Mouse (Mus musculus) gastrocnemius, postnatal 36 days (tissue): Measurements from ENCODE around the gene Gm26897. TPM values are rescaled to one million over a fixed set of nuclear protein-coding genes. Genes with fewer than 3 reads are reported as not detected.

ENCODE experiments used
- DNase-seq, 2 experiments: peaks; one replicate each; pipeline ENCODE4 v3.0.0; 2022
- intact Hi-C: fragments of 180-260 bp; cut with DNase I; formaldehyde crosslinking; loops from one replicate; pipeline ENCODE4 v1.15.1; 2025
- long read RNA-seq, 2 experiments: library from polyadenylated mRNA; stranded (forward); transcript quantifications; one replicate each; pipeline ENCODE4 v2.0.0; 2021
- total RNA-seq, 2 experiments: library from RNA; stranded (reverse); gene quantifications; 2 replicates each; pipeline ENCODE4 v1.2.3; 2021

Gene Gm26897
- not detected for total RNA-seq
- long read RNA-seq, experiment 1: 0 reads
- long read RNA-seq, experiment 2: 0 reads

GRCm38 (mm10) chr5:111733851-111734250, at the start of gene Gm26897:
Gene Gm26897, plus strand, starts transcription at chr5:111733924.
- intact Hi-C loops: no loop called here
- no peak for DNase-seq

- DNase-seq: no peak
- intact Hi-C loops: loop anchor here (10.0 kb wide), 1 partner anchor 467 kb away; no protein-coding TSS in a partner anchor
These were observed 46.4 kb upstream of the Gm26897 start for GRCm38 (mm10) chr5:111687370-111687769.

GRCm38 (mm10) chr5:111688584-111688983, 45.1 kb upstream of the Gm26897 start:
- intact Hi-C loops: loop anchor here (10.0 kb wide), 1 partner anchor 466 kb away; no protein-coding TSS in a partner anchor
- no peak for DNase-seq

GRCm38 (mm10) chr5:111697996-111698395, 35.7 kb upstream of the Gm26897 start:
- no peak for DNase-seq
- intact Hi-C loops: no loop called here

- intact Hi-C loops: no loop called here
- DNase-seq: no peak
These were observed 33.9 kb upstream of the Gm26897 start for GRCm38 (mm10) chr5:111699711-111700303.

- intact Hi-C loops: no loop called here
- DNase-seq: no peak
These were observed 31.9 kb upstream of the Gm26897 start for GRCm38 (mm10) chr5:111701634-111702329.

- intact Hi-C loops: no loop called here
- no peak for DNase-seq
These were observed 30.1 kb upstream of the Gm26897 start for GRCm38 (mm10) chr5:111703586-111703985.

GRCm38 (mm10) chr5:111704326-111704725, 29.4 kb upstream of the Gm26897 start:
- DNase-seq: no peak
- intact Hi-C loops: no loop called here

- intact Hi-C loops: no loop called here
These were observed 24.4 kb upstream of the Gm26897 start for GRCm38 (mm10) chr5:111709195-111709901.

GRCm38 (mm10) chr5:111719018-111719417, 14.7 kb upstream of the Gm26897 start:
- DNase-seq: no peak

More at GRCm38 (mm10) chr5:111709195-111709901, 24.4 kb upstream of the Gm26897 start:
- DNase-seq: no peak

GRCm38 (mm10) chr5:111720726-111721125, 13.0 kb upstream of the Gm26897 start:
- DNase-seq: no peak
- intact Hi-C loops: no loop called here

More at GRCm38 (mm10) chr5:111719018-111719417, 14.7 kb upstream of the Gm26897 start:
- intact Hi-C loops: no loop called here

- intact Hi-C loops: no loop called here
These were observed 9.0 kb upstream of the Gm26897 start for GRCm38 (mm10) chr5:111724713-111725112.

GRCm38 (mm10) chr5:111725195-111725920, 8.4 kb upstream of the Gm26897 start:
- no peak for DNase-seq
- intact Hi-C loops: no loop called here

More at GRCm38 (mm10) chr5:111724713-111725112, 9.0 kb upstream of the Gm26897 start:
- DNase-seq: no peak

- intact Hi-C loops: no loop called here
- DNase-seq: no peak
These were observed 5.3 kb upstream of the Gm26897 start for GRCm38 (mm10) chr5:111728411-111728810.

- no peak for DNase-seq
- intact Hi-C loops: no loop called here
These were observed 3.1 kb upstream of the Gm26897 start for GRCm38 (mm10) chr5:111730560-111731167.

- intact Hi-C loops: no loop called here
These were observed 1.5 kb upstream of the Gm26897 start for GRCm38 (mm10) chr5:111732194-111732593.

GRCm38 (mm10) chr5:111739480-111739879, 5.8 kb downstream of the Gm26897 start:
- DNase-seq: no peak
- intact Hi-C loops: no loop called here

More at GRCm38 (mm10) chr5:111732194-111732593, 1.5 kb upstream of the Gm26897 start:
- DNase-seq: no peak

GRCm38 (mm10) chr5:111740384-111741275, 6.9 kb downstream of the Gm26897 start:
- intact Hi-C loops: no loop called here
- no peak for DNase-seq

- DNase-seq: no peak
- intact Hi-C loops: no loop called here
These were observed 7.6 kb downstream of the Gm26897 start for GRCm38 (mm10) chr5:111741352-111741751.
